Mouse (Mus musculus) heart, adult 2 months (tissue): ENCODE data around the gene Filip1.

Experiments used
- CTCF ChIP-seq: fragments of 200-600 bp; IDR thresholded peaks from 2 replicates; pipeline ENCODE4 v1.8.1; 2022; ENCODE audit warnings: antibody characterized with exemption, mild to moderate bottlenecking, moderate library complexity
- POLR2A ChIP-seq: fragments of 200-500 bp; IDR thresholded peaks from 2 replicates; pipeline ENCODE4 v1.6.1; 2011; ENCODE audit warnings: mild to moderate bottlenecking, low read depth, low read length, control low read depth; ENCODE audit not compliant: insufficient read depth

DNA sequence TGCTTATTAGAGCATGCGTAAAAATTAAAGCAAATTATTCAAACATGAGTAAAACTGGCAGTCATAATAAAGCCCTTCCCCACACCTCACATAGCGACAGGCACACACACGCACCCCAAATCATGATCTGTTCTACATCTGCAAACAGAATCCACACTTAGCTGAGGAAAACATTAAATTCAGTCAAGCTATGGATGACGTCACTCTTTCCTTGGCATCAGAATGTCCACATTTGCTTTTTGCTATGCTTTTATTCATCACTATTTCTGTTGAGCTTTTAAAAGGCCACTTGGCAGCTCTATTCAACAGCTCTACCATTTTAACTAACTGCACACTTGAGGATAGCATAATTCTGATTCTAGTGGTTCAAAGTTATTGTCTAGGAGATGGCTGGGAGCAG, 198.1 kb downstream of the Filip1 start:
- TF ChIP-seq POLR2A (no peak), CTCF (no peak)
